Mouse (Mus musculus): ENCODE measurements at regions not wholly inside any gene's neighbourhood (a gene's known extent, or its start where the extent isn't known, plus 50 kb on each side); places are given as distances from the start of the nearest gene placed in this dataset.

DNA sequence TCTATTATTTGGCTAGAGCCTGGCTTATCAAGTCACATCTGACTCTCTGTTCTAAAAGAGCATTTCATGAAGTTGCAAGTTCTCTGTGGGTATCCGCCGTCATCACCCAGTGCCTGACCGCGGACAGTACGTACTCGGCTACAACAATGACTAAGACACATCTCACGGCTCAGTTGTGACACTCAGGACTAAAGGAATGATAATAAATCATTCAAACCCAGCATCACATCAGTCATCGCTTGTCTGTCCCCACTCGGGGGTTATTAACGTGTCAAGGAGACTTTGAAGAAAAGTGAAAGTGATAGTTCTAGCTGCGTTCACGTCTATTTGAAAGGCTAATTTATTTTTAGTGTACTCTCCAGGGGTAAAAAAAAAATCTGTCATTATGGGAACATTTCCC is 61.4 kb upstream of the Map4k3 start:
- DNase-seq: no peak

DNA sequence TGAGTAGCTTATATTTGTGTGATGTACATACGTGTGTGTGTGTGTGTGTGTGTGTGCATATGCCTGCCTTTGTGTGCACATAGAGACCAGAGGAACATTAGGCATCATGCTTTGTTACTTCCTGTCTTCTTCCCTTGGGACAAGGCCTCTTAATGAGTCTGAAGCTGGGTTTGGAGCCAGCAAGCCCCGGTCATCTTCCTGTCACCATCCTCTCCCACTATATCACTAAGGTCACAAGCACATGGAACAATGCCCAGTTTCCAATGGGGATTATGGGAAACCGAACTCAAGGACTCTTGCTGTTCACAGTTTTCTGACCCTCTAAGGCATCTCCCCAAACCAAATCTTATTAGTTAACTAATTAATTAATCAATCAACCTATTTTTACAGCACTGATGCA is 60.7 kb upstream of the Map4k3 start:
- no peak for DNase-seq

DNA sequence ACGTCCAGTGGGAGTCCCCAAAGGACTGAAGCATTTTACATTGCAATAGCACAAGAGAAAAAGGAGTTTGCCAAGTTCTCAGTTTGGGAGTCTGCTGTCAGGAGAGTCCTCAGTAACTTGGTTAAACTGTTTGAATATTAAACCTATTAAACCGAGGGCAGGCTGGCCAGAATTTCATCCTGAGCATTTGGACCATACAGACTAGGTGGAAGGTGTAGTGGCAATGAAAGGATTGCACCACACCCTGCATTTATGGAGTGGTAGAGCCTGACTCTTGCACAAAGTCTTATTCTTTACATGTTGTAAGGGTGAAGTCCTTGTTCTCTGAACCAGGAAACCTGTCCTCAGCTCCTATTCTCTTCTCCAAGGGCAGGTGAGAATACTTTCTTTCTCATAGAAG is 58.6 kb upstream of the Map4k3 start:
- no peak for DNase-seq

DNA sequence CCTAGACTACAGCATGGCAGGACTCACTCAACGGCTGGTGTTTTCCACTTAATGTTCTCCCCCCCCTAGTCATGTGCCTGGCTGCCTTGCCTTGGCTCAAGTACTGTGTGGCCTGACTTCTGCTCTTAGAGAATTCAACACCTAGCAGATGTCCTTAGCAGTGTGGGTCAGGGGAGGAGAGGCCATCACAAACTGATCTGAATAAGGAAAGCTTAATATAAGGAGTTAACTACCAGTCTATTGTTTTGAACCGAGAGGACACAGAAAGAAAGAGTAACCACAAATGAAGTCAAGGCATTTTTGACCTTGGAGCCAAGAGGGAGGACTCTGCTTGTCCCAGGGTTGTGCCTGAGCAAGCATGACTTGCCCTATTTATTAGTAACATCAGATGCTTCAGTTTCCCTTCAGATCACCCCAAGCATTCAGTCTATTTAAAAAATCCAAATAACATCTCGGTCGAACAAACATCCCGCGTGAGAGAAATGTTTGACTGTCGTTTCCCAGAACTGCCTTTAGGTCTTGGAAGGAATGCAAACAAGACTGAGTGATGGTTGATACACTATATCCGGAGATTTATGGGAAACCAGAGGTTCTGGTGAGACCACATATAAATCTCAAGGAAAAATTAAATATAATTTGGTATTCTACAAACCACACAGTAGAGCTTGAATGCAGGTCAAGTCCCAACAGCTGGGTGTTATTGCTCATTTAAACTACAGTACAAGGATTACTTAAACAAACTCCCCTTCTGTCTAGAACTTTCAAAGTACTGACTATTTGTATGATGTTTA is 58.0 kb upstream of the Map4k3 start:
- DNase-seq: no peak

DNA sequence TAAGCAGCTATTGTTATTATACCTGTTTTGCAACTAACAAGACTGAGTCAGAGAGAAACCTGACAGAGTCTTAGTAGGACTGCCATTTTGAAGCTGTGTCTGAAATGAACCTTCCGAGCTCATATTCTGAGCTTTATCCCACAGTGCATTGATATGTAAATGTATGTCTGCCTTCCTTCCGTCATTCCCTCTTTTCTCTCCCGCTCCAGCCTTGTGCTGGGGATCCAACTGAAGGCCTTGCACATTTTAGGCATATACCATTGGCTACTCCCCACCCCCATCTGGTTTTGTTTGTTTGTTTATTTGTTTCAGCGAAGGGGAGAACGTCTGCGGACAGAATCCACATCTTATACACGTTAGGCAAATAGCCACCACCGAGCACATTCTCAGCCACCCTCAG is 57.2 kb upstream of the Map4k3 start:
- DNase-seq: no peak

DNA sequence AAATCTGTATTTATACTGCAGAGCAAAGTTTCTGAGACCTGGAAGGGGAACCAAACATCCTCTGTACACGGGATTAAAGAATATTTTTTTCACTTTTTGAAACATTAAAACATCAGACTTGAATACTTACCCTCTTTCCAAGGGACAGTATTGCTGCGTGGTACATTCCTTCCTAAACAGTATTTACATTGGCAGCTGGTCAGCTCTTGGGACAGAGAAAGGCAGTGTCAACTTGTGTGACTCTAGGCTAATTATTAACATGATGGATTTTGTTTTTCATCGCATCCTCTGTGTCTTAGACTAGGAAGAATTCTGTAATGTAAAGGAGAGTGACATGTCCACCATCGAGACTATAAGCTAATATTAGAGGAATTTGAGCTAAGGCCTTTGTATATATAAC is 56.8 kb upstream of the Map4k3 start:
- no peak for DNase-seq

DNA sequence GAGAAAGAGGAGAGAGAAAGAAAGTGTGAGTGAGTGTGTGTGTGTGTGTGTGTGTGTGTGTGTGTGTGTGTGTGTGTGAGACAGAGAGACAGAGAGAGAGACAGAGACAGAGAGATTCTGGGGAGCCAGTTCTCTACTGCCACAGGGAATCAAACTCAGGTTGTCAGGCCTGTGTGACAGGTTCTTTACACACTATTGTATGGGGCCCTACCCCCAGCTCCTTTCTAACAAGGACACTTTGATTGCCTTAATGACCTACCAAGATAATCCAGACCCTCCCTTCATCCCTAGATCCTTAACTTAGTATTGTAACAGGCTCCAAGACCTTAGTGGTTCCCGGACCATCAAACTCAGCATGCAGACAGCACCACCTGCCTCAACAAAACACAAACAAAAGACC is 53.9 kb upstream of the Map4k3 start:
- DNase-seq: no peak

DNA sequence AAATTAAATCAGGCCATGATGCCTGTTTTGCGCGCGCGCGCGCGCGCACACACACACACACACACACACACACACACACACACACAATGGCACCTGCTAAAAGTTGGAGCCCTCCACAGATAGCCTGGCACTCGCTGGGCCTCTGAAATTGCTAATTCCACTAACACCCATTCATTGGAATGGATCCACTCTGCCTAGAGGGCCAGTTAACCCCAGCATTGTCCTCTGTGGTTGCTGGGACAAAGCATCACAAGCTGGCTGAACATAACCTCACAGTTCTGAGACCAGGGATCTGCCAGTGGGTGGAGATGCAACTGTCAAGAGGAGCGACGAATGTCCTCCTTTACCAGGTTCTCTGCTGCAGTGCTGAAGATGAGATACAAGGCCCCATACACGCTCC is 53.3 kb upstream of the Map4k3 start:
- no peak for DNase-seq

DNA sequence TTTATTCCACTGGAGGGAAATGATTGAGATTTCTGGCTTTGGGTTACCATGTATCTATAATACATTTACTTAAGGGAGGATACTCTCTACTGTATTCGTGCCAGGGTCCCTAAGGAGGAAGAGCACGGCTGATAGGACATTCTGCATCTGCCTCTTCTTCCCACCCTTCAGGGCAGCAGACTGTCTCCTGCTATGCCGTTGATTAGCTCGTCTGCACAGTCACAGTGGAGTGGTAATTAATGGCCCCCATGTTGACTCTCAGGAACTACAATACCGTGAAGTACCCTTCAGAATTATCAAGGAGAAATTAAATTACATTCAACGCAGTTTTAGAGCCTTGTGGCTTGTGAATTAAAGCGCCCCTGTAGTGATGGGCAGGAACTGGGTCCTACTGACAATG is 52.0 kb upstream of the Map4k3 start:
- no peak for DNase-seq

DNA sequence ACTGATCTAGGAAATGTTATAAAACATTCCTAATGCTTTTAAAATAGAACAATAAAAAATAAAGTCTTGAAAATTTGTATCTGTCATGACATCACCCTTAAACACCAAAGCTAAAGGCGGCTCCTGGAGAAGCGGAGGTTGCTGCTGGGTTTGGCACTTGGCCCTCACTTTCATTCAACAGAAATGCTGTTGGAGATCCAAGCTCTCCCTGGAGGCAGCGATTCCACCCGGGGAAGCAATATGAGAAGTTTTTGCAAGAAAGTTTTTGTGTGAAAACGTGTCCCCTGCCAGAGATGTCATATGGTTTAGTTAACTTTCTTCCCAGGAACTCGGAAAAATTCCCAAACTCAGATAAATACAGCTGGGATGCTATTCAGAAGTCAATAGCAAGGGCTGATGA is 51.5 kb upstream of the Map4k3 start:
- no peak for DNase-seq

Measured in right cerebral cortex, postnatal 25 days (tissue).